Mouse (Mus musculus): ENCODE results near the gene Cep78. TPM values are rescaled to one million over a fixed set of nuclear protein-coding genes. Genes with fewer than 3 reads are reported as not detected.

The Cep78 gene
- polyA plus RNA-seq, 1 experiment from 2014 or later, result 52.6 TPM

- no peaks in the 10 kb centered on the region for H3K4me1 ChIP-seq (replicated peaks; ENCODE audit: control insufficient read depth, insufficient read depth, low read length)
- no peak for DNase-seq (ENCODE audit: low spot score)
Observed at GRCm38 (mm10) chr19:15950225-15950624, 34.6 kb downstream of the Cep78 start.

GRCm38 (mm10) chr19:15948867-15949266 lies 35.9 kb downstream of the Cep78 start:
- H3K4me1 ChIP-seq (replicated peaks; ENCODE audit: control insufficient read depth, insufficient read depth, low read length), result no peaks in the 10 kb centered on the region
- 83% methylated on average over 1 of the region's 1 CpGs for WGBS
- no peaks in the 10 kb centered on the region for H3K36me3 ChIP-seq (ENCODE audit: control insufficient read depth, insufficient read depth, low read length)
- no peak overlapping the region for H3K9ac ChIP-seq (ENCODE audit: low read depth, low read length)
- no peak overlapping the region for H3K4me3 ChIP-seq (ENCODE audit: low read depth, low read length)
- DNase-seq (ENCODE audit: low spot score), result no peak
- ATAC-seq (ENCODE audit: low FRiP score), result no peak
- no peak overlapping the region for H3K4me2 ChIP-seq (replicated peaks; ENCODE audit: low read depth, low read length)
- H3K9me3 ChIP-seq (ENCODE audit: control insufficient read depth, low read length), result no peaks in the 10 kb centered on the region
- no peak overlapping the region for H3K27ac ChIP-seq (ENCODE audit: low read depth, low read length)
- H3K27me3 ChIP-seq (ENCODE audit: control insufficient read depth, insufficient read depth, low read length), result no peaks in the 10 kb centered on the region

More at GRCm38 (mm10) chr19:15950225-15950624, 34.6 kb downstream of the Cep78 start:
- H3K4me2 ChIP-seq (replicated peaks; ENCODE audit: low read depth, low read length), result no peak overlapping the region
- H3K36me3 ChIP-seq (ENCODE audit: control insufficient read depth, insufficient read depth, low read length), result no peaks in the 10 kb centered on the region
- H3K27me3 ChIP-seq (ENCODE audit: control insufficient read depth, insufficient read depth, low read length), result no peaks in the 10 kb centered on the region
- H3K4me3 ChIP-seq (ENCODE audit: low read depth, low read length), result no peak overlapping the region
- ATAC-seq (ENCODE audit: low FRiP score), result no peak
- 85% methylated on average over 3 of the region's 3 CpGs for WGBS
- no peaks in the 10 kb centered on the region for H3K9me3 ChIP-seq (ENCODE audit: control insufficient read depth, low read length)
- H3K27ac ChIP-seq (ENCODE audit: low read depth, low read length), result no peak overlapping the region
- H3K9ac ChIP-seq (ENCODE audit: low read depth, low read length), result no peak overlapping the region

- DNase-seq (ENCODE audit: low spot score), result no peak
- Histone ChIP-seq H3K36me3 (ENCODE audit: control insufficient read depth, insufficient read depth, low read length) (no peaks in the 10 kb centered on the region), H3K4me2 (replicated peaks; ENCODE audit: low read depth, low read length) (no peak overlapping the region), H3K9ac (ENCODE audit: low read depth, low read length) (no peak overlapping the region), H3K27ac (ENCODE audit: low read depth, low read length) (no peak overlapping the region), H3K9me3 (ENCODE audit: control insufficient read depth, low read length) (no peaks in the 10 kb centered on the region), H3K4me3 (ENCODE audit: low read depth, low read length) (no peak overlapping the region), H3K4me1 (replicated peaks; ENCODE audit: control insufficient read depth, insufficient read depth, low read length) (no peaks in the 10 kb centered on the region), H3K27me3 (ENCODE audit: control insufficient read depth, insufficient read depth, low read length) (no peaks in the 10 kb centered on the region)
- no peak for ATAC-seq (ENCODE audit: low FRiP score)
- WGBS, result 87% methylated on average over 7 of the region's 7 CpGs
Observed at GRCm38 (mm10) chr19:15948426-15948825, 36.4 kb downstream of the Cep78 start.

GRCm38 (mm10) chr19:15947237-15947636 lies 37.6 kb downstream of the Cep78 start, which contains the start of gene Psat1:
TSS of gene Psat1 (minus strand) at chr19:15947337.
- Histone ChIP-seq H3K27me3 (ENCODE audit: control insufficient read depth, insufficient read depth, low read length) (no peaks in the 10 kb centered on the region), H3K4me3 (ENCODE audit: low read depth, low read length) (no peak within 1 kb of the TSS), H3K4me1 (replicated peaks; ENCODE audit: control insufficient read depth, insufficient read depth, low read length) (no peaks in the 10 kb centered on the region), H3K4me2 (replicated peaks; ENCODE audit: low read depth, low read length) (no peak within 1 kb of the TSS), H3K36me3 (ENCODE audit: control insufficient read depth, insufficient read depth, low read length) (no peaks in the 10 kb centered on the region), H3K9me3 (ENCODE audit: control insufficient read depth, low read length) (no peaks in the 10 kb centered on the region), H3K27ac (ENCODE audit: low read depth, low read length) (no peak within 1 kb of the TSS), H3K9ac (ENCODE audit: low read depth, low read length) (no peak within 1 kb of the TSS)
- 85% methylated on average over 7 of the region's 7 CpGs for WGBS
- ATAC-seq (ENCODE audit: low FRiP score) (no peak), DNase-seq (ENCODE audit: low spot score) (no peak)

- no peak for ATAC-seq (ENCODE audit: low FRiP score)
- no peak overlapping the region for H3K4me3 ChIP-seq (ENCODE audit: low read depth, low read length)
- H3K27ac ChIP-seq (ENCODE audit: low read depth, low read length), result no peak overlapping the region
- no peak overlapping the region for H3K9ac ChIP-seq (ENCODE audit: low read depth, low read length)
- WGBS, result 73% methylated on average over 10 of the region's 10 CpGs
- no peaks in the 10 kb centered on the region for H3K36me3 ChIP-seq (ENCODE audit: control insufficient read depth, insufficient read depth, low read length)
- no peak for DNase-seq (ENCODE audit: low spot score)
- no peaks in the 10 kb centered on the region for H3K9me3 ChIP-seq (ENCODE audit: control insufficient read depth, low read length)
- H3K4me2 ChIP-seq (replicated peaks; ENCODE audit: low read depth, low read length), result no peak overlapping the region
- H3K4me1 ChIP-seq (replicated peaks; ENCODE audit: control insufficient read depth, insufficient read depth, low read length), result no peaks in the 10 kb centered on the region
- no peaks in the 10 kb centered on the region for H3K27me3 ChIP-seq (ENCODE audit: control insufficient read depth, insufficient read depth, low read length)
Observed at GRCm38 (mm10) chr19:15946663-15947062, 38.1 kb downstream of the Cep78 start.

- Histone ChIP-seq H3K4me2 (replicated peaks; ENCODE audit: low read depth, low read length) (no peak overlapping the region), H3K9ac (ENCODE audit: low read depth, low read length) (no peak overlapping the region), H3K4me3 (ENCODE audit: low read depth, low read length) (no peak overlapping the region), H3K27me3 (ENCODE audit: control insufficient read depth, insufficient read depth, low read length) (no peaks in the 10 kb centered on the region), H3K4me1 (replicated peaks; ENCODE audit: control insufficient read depth, insufficient read depth, low read length) (no peaks in the 10 kb centered on the region), H3K27ac (ENCODE audit: low read depth, low read length) (no peak overlapping the region), H3K9me3 (ENCODE audit: control insufficient read depth, low read length) (no peaks in the 10 kb centered on the region), H3K36me3 (ENCODE audit: control insufficient read depth, insufficient read depth, low read length) (no peaks in the 10 kb centered on the region)
- WGBS, result 68% methylated on average over 7 of the region's 7 CpGs
- DNase-seq (ENCODE audit: low spot score), result no peak
- ATAC-seq (ENCODE audit: low FRiP score), result no peak
Observed at GRCm38 (mm10) chr19:15943117-15943423, 41.7 kb downstream of the Cep78 start.

GRCm38 (mm10) chr19:15942421-15943116 lies 42.2 kb downstream of the Cep78 start:
- Histone ChIP-seq H3K36me3 (ENCODE audit: control insufficient read depth, insufficient read depth, low read length) (no peaks in the 10 kb centered on the region), H3K27me3 (ENCODE audit: control insufficient read depth, insufficient read depth, low read length) (no peaks in the 10 kb centered on the region), H3K4me2 (replicated peaks; ENCODE audit: low read depth, low read length) (no peak overlapping the region), H3K4me3 (ENCODE audit: low read depth, low read length) (no peak overlapping the region), H3K9ac (ENCODE audit: low read depth, low read length) (no peak overlapping the region), H3K4me1 (replicated peaks; ENCODE audit: control insufficient read depth, insufficient read depth, low read length) (no peaks in the 10 kb centered on the region), H3K27ac (ENCODE audit: low read depth, low read length) (no peak overlapping the region), H3K9me3 (ENCODE audit: control insufficient read depth, low read length) (no peaks in the 10 kb centered on the region)
- WGBS, result 47% methylated on average over 11 of the region's 11 CpGs
- no peak for ATAC-seq (ENCODE audit: low FRiP score)
- peak; percentile 27 for DNase-seq (ENCODE audit: low spot score)

GRCm38 (mm10) chr19:15941399-15941798 lies 43.4 kb downstream of the Cep78 start:
- H3K9me3 ChIP-seq (ENCODE audit: control insufficient read depth, low read length), result no peaks in the 10 kb centered on the region
- ATAC-seq (ENCODE audit: low FRiP score) (no peak), DNase-seq (ENCODE audit: low spot score) (no peak)
- no peaks in the 10 kb centered on the region for H3K36me3 ChIP-seq (ENCODE audit: control insufficient read depth, insufficient read depth, low read length)
- WGBS, result 85% methylated on average over 8 of the region's 8 CpGs
- no peak overlapping the region for H3K4me3 ChIP-seq (ENCODE audit: low read depth, low read length)
- H3K4me2 ChIP-seq (replicated peaks; ENCODE audit: low read depth, low read length), result no peak overlapping the region
- H3K4me1 ChIP-seq (replicated peaks; ENCODE audit: control insufficient read depth, insufficient read depth, low read length), result no peaks in the 10 kb centered on the region
- H3K9ac ChIP-seq (ENCODE audit: low read depth, low read length), result no peak overlapping the region
- no peak overlapping the region for H3K27ac ChIP-seq (ENCODE audit: low read depth, low read length)
- H3K27me3 ChIP-seq (ENCODE audit: control insufficient read depth, insufficient read depth, low read length), result no peaks in the 10 kb centered on the region

- H3K9me3 ChIP-seq (ENCODE audit: control insufficient read depth, low read length), result no peaks in the 10 kb centered on the region
- DNase-seq (ENCODE audit: low spot score), result peak; percentile 31
- H3K4me2 ChIP-seq (replicated peaks; ENCODE audit: low read depth, low read length), result peak overlapping the region; percentile 52
- H3K9ac ChIP-seq (ENCODE audit: low read depth, low read length), result peak overlapping the region; percentile 55; the same call in 1 of the 2 replicates
- no peak overlapping the region for H3K27ac ChIP-seq (ENCODE audit: low read depth, low read length)
- WGBS, result 24% methylated on average over 4 of the region's 4 CpGs
- ATAC-seq (ENCODE audit: low FRiP score), result peak; percentile 10; the same call in 1 of the 2 replicates
- H3K4me1 ChIP-seq (replicated peaks; ENCODE audit: control insufficient read depth, insufficient read depth, low read length), result no peaks in the 10 kb centered on the region
- no peaks in the 10 kb centered on the region for H3K27me3 ChIP-seq (ENCODE audit: control insufficient read depth, insufficient read depth, low read length)
- H3K36me3 ChIP-seq (ENCODE audit: control insufficient read depth, insufficient read depth, low read length), result no peaks in the 10 kb centered on the region
- peak overlapping the region; percentile 62; the same call in 1 of the 2 replicates for H3K4me3 ChIP-seq (ENCODE audit: low read depth, low read length)
Observed at GRCm38 (mm10) chr19:15925719-15926045, 59.1 kb downstream of the Cep78 start.

Measured in hindbrain, embryonic 11.5 days (tissue).